Mouse (Mus musculus) megakaryocyte, embryonic 14.5 days (primary cell): ENCODE data around the gene Agk.

Experiments used
- FLI1 ChIP-seq: IDR thresholded peaks from 2 replicates; pipeline ENCODE4 v1.6.1; 2012; ENCODE audit warnings: low read length, inconsistent platforms, mixed read lengths
- GATA1 ChIP-seq: IDR thresholded peaks from 3 replicates; pipeline ENCODE4 v1.6.1; 2012; ENCODE audit warnings: mixed read lengths, low read length, inconsistent platforms, borderline replicate concordance

DNA sequence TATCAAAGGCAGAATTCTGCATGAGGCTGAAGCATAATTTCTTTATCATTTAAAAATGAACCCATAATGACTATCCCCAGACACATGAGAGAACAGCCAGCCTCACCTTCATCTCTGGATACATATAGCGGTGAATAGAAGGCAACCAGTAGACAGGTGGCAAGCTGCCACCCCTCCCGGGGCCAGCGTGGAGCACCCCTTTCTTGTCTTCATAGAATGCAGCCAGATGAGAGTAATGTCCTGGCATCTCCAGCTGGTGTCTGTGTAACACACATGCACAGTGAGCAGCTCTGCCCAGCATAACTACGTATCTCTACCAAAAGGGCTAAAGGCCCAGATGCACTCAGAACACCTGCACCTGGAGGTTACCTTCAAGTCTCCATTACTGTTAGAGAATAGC lies 93.4 kb downstream of the Agk start:
- TF ChIP-seq GATA1 (no peak), FLI1 (no peak)
